Mouse (Mus musculus) G1E (cell line): Measurements from ENCODE around the gene Sox5.

Source experiments
- CTCF ChIP-seq: IDR thresholded peaks from 2 replicates; pipeline ENCODE4 v1.5.1; 2012; ENCODE audit warnings: low read depth, low read length, inconsistent platforms, mixed read lengths
- GATA1 ChIP-seq: IDR thresholded peaks from 2 replicates; pipeline ENCODE4 v1.6.1; 2012; ENCODE audit warnings: borderline replicate concordance, low read length, inconsistent platforms, mixed read lengths
- TAL1 ChIP-seq: conservative IDR thresholded peaks from 2 replicates; pipeline ENCODE4 v1.6.1; 2012; ENCODE audit warnings: low read depth, low read length, inconsistent platforms, mixed read lengths

DNA sequence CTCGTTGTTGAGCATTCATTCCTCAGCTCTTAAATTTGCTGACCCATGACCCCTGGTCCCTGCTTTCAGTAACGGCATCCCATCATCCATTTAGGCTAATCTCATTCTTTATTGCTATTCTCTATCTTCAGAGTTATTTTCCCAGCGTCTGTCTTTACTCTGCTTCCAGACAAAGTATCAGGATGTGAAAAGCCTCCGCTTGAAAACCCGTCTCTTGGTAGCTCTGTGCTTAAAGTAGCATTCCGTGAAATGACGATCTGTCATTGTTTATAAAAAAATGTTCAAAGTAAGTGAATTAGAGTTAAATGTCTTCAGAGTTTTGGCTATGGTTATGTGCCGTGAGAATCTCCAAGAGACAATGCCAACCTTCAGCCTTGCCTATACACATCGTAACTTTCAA lies 915.2 kb downstream of the Sox5 start:
- TF ChIP-seq TAL1 = no peak
- TF ChIP-seq CTCF = no peak
- no peak for TF ChIP-seq GATA1
